Mouse (Mus musculus): ENCODE results near the gene Dnajb12. TPM values are rescaled to one million over a fixed set of nuclear protein-coding genes. Genes with fewer than 3 reads are reported as not detected.
A peak's percentile ranks its signal among the peaks of the same experiment; 100 is the strongest.
"Not testable (repeated sequence)": the region's sequence is repeated elsewhere in the genome, so short reads cannot be mapped to it uniquely, and the experiment has no call there.

Dnajb12 gene
- polyA plus RNA-seq, 1 experiment from 2014 or later, result 23.8 TPM

DNA sequence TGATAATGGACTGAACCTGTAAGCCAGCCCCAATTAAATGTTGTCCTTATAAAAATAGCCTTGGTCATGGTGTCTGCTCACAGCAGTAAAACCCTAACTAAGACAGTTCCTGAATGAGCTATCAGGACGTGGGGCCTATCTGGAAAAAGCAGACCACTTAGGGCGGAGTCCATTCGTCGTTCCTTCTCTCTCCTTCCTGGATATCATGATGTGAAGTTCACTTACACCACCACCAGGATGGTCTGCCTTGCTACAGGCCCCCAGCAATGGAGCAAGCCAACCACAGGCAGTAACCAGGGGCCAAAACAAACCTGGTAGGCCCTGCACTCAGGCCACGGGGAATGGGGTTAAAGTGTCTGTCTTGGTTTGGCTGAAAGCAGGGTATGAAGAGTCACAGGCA lies 5.7 kb upstream of the Dnajb12 start:
- H3K36me3 ChIP-seq, result no peaks in the 10 kb centered on the region
- no peak overlapping the region for H3K27ac ChIP-seq
- no peak overlapping the region for H3K9ac ChIP-seq
- H3K9me3 ChIP-seq (replicated peaks), result no peaks in the 10 kb centered on the region
- H3K4me1 ChIP-seq, result peaks cover 1% of the 10 kb centered on the region; the same call in 1 of the 2 replicates
- ATAC-seq (ENCODE audit: low FRiP score), result no peak
- H3K27me3 ChIP-seq, result no peaks in the 10 kb centered on the region
- no peak overlapping the region for H3K4me2 ChIP-seq (replicated peaks)
- 81% methylated on average over 5 of the region's 5 CpGs for WGBS
- H3K4me3 ChIP-seq, result no peak overlapping the region

- Histone ChIP-seq H3K4me3 (no peak overlapping the region), H3K4me2 (replicated peaks) (no peak overlapping the region), H3K9me3 (replicated peaks) (no peaks in the 10 kb centered on the region), H3K27ac (no peak overlapping the region), H3K36me3 (no peaks in the 10 kb centered on the region), H3K27me3 (no peaks in the 10 kb centered on the region), H3K9ac (no peak overlapping the region), H3K4me1 (peaks cover 6% of the 10 kb centered on the region)
- ATAC-seq (ENCODE audit: low FRiP score), result no peak
- 31% methylated on average over 1 of the region's 1 CpGs for WGBS
These were observed 4.0 kb upstream of the Dnajb12 start for GRCm38 (mm10) chr10:59875396-59875795.

DNA sequence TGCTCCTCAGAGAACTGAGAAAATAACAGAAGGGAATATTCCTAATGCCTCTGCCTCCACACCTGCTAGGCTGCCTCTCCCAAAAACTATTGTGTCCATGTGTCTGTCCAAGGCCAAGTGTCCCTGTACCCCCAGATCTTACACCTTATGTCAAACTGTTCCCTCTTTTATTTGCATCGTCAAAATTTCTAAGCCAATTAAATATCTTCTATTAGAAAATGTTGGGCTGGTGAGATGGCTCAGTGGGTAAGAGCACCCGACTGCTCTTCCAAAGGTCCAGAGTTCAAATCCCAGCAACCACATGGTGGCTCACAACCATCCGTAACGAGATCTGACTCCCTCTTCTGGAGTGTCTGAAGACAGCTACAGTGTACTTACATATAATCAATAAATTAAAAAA lies 2.7 kb upstream of the Dnajb12 start:
- peaks cover 14% of the 10 kb centered on the region for H3K4me1 ChIP-seq
- ATAC-seq (ENCODE audit: low FRiP score); H3K4me2 ChIP-seq (replicated peaks); H3K27ac ChIP-seq; H3K36me3 ChIP-seq; H3K9ac ChIP-seq; H3K4me3 ChIP-seq; H3K9me3 ChIP-seq (replicated peaks); H3K27me3 ChIP-seq: not testable (repeated sequence)
- 91% methylated on average over 4 of the region's 4 CpGs for whole genome bisulfite sequencing

DNA sequence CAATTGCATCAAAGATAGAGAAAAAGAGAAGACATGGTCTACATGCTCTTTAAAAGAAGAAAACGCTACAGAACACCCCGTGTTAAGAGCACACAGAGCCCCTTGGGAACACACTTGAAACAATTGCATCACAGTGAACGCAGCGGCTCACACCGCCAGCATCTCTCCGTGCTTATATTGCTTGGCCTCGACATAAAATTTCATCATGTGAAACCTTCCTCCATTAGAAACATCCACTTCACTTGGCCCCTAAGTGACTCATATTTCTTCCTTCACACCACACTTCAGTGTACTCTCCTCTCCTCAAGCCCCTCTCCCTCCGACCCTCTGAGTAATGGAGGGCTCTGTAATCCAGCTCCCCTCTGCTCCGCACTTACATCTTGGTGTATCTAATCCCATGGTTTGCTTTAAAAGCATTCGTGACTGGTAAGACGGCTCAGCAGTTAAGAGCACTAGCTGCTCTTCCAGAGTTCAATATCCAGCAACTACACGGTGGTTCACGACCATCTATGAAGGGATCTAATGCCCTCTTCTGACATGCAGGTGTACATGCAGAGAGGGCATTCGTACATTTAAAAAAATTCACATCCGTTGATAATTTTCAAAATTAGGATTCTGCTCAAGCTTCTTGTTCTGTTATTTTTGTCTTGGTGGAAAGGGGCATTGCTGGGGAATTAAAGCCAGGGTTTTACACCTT lies 1.8 kb upstream of the Dnajb12 start:
- Histone ChIP-seq H3K36me3 (no peaks in the 10 kb centered on the region), H3K27me3 (no peaks in the 10 kb centered on the region), H3K9ac (no peak overlapping the region), H3K9me3 (replicated peaks) (no peaks in the 10 kb centered on the region), H3K4me1 (peaks cover 14% of the 10 kb centered on the region), H3K27ac (no peak overlapping the region), H3K4me2 (replicated peaks) (no peak overlapping the region), H3K4me3 (no peak overlapping the region)
- WGBS, result 80% methylated on average over 15 of the region's 15 CpGs
- no peak for ATAC-seq (ENCODE audit: low FRiP score)

DNA sequence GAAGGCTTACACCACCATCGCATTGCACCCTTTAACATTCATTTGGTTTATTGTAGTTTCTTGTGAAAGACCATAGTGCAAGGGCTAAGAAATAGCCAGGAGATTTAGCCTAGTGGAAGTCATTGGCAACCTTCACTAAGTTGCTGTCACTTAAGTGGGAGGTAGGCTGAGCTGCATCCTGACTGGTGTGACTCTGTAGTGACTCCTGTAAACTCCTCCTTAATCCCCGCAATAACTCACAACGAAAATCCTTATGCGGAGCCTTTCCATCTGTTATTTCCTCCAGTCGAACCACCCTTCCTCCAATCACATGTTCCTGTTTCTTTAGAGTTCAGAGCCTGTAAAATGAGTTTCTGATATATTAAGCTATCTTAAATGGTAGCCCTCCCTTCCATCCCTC lies 533 bp upstream of the Dnajb12 start:
- H3K9me3 ChIP-seq (replicated peaks), result no peaks in the 10 kb centered on the region
- H3K27ac ChIP-seq, result peak overlapping the region; percentile 99
- ATAC-seq (ENCODE audit: low FRiP score), result peak; percentile 2; the same call in 1 of the 2 replicates
- H3K36me3 ChIP-seq, result no peaks in the 10 kb centered on the region
- H3K4me3 ChIP-seq, result peak overlapping the region; percentile 57
- WGBS, result 28% methylated on average over 5 of the region's 5 CpGs
- H3K4me2 ChIP-seq (replicated peaks), result peak overlapping the region; percentile 83
- H3K4me1 ChIP-seq, result peaks cover 16% of the 10 kb centered on the region
- no peaks in the 10 kb centered on the region for H3K27me3 ChIP-seq
- peak overlapping the region; percentile 92; the same call in 1 of the 2 replicates for H3K9ac ChIP-seq

GRCm38 (mm10) chr10:59880029-59880386 lies 652 bp downstream of the Dnajb12 start:
- H3K4me1 ChIP-seq, result peaks cover 16% of the 10 kb centered on the region
- 0 out of 2 replicates have a peak, but pooled peaks cover 6% of the 10 kb centered on the region for H3K36me3 ChIP-seq
- peak overlapping the region; percentile 57 for H3K4me3 ChIP-seq
- H3K4me2 ChIP-seq (replicated peaks), result peak overlapping the region; percentile 83
- peak; percentile 54; the same call in 1 of the 2 replicates for ATAC-seq (ENCODE audit: low FRiP score)
- WGBS, result under 1% methylated on average over 13 of the region's 13 CpGs
- peak overlapping the region; percentile 99 for H3K27ac ChIP-seq
- no peaks in the 10 kb centered on the region for H3K27me3 ChIP-seq
- peak overlapping the region; percentile 92 for H3K9ac ChIP-seq
- H3K9me3 ChIP-seq (replicated peaks), result no peaks in the 10 kb centered on the region

GRCm38 (mm10) chr10:59880837-59881236 lies 1.5 kb downstream of the Dnajb12 start:
- H3K9me3 ChIP-seq (replicated peaks), result no peaks in the 10 kb centered on the region
- peak overlapping the region; percentile 57 for H3K4me3 ChIP-seq
- H3K36me3 ChIP-seq, result 0 out of 2 replicates have a peak, but pooled peaks cover 11% of the 10 kb centered on the region
- no peak for ATAC-seq (ENCODE audit: low FRiP score)
- 92% methylated on average over 7 of the region's 7 CpGs for WGBS
- no peaks in the 10 kb centered on the region for H3K27me3 ChIP-seq
- peak overlapping the region; percentile 83 for H3K4me2 ChIP-seq (replicated peaks)
- peaks cover 16% of the 10 kb centered on the region for H3K4me1 ChIP-seq
- H3K27ac ChIP-seq, result no peak overlapping the region
- no peak overlapping the region for H3K9ac ChIP-seq

DNA sequence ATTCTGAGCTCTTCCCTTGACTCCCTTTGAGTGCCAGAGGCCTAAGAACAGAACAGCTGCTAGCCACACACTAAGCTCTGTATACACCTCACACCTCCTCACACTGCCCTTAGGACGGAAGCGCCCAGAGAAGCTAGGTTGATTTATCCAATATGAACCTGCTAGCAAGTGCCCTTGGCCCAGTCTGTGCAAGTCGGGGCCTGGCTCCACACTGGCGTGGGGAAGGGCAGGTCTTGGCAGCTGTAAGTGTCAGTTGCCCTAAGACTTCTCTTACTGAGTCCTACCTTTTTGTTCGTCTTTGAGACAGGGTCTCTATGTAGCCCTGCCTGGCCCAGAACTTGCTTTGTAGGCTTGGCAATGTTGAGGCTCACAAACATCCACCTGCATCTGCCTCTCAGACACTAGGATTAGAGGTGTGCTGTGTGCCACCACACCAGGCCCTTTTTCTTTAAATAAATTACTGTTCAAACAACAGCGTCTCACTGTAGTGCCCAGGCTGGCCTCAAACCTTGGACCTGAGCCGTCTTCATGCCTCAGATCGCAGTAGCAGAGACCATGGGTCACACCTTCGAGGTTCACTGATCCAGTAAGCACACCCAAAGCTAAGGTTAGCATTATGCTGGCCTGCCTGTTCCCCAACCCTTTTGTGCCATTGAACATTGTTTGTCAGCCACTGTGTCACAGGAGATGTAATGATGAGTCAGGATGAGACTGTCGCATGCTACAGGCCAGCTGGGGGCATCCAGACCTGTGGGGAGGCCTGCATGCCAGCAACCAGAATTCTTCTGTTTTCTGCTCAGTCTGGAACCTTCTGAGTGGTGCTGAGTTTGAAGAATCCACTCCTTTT lies 5.2 kb downstream of the Dnajb12 start:
- no peak overlapping the region for H3K27ac ChIP-seq
- peaks cover 12% of the 10 kb centered on the region for H3K4me1 ChIP-seq
- no peaks in the 10 kb centered on the region for H3K9me3 ChIP-seq (replicated peaks)
- ATAC-seq (ENCODE audit: low FRiP score), result no peak
- H3K27me3 ChIP-seq, result no peaks in the 10 kb centered on the region
- H3K4me2 ChIP-seq (replicated peaks), result no peak overlapping the region
- H3K9ac ChIP-seq, result peak overlapping the region; percentile 35; the same call in 1 of the 2 replicates
- WGBS, result 90% methylated on average over 10 of the region's 10 CpGs
- H3K36me3 ChIP-seq, result 0 out of 2 replicates have a peak, but pooled peaks cover 11% of the 10 kb centered on the region
- no peak overlapping the region for H3K4me3 ChIP-seq

GRCm38 (mm10) chr10:59885174-59886080 lies 6.1 kb downstream of the Dnajb12 start:
- 91% methylated on average over 14 of the region's 14 CpGs for WGBS
- H3K4me2 ChIP-seq (replicated peaks), result no peak overlapping the region
- H3K9me3 ChIP-seq (replicated peaks), result no peaks in the 10 kb centered on the region
- no peak overlapping the region for H3K27ac ChIP-seq
- peaks cover 10% of the 10 kb centered on the region for H3K4me1 ChIP-seq
- no peaks in the 10 kb centered on the region for H3K27me3 ChIP-seq
- ATAC-seq (ENCODE audit: low FRiP score), result no peak
- no peak overlapping the region for H3K4me3 ChIP-seq
- H3K9ac ChIP-seq, result 0 out of 2 replicates have a peak overlapping the region, but pooled peaks have one; percentile 19
- H3K36me3 ChIP-seq, result 0 out of 2 replicates have a peak, but pooled peaks cover 17% of the 10 kb centered on the region

- H3K4me1 ChIP-seq, result peaks cover 3% of the 10 kb centered on the region
- H3K9ac ChIP-seq, result no peak overlapping the region
- no peak overlapping the region for H3K4me2 ChIP-seq (replicated peaks)
- no peak for ATAC-seq (ENCODE audit: low FRiP score)
- 100% methylated on average over 1 of the region's 1 CpGs for WGBS
- H3K4me3 ChIP-seq, result no peak overlapping the region
- H3K9me3 ChIP-seq (replicated peaks), result no peaks in the 10 kb centered on the region
- H3K36me3 ChIP-seq, result peaks cover 23% of the 10 kb centered on the region; the same call in 1 of the 2 replicates
- no peaks in the 10 kb centered on the region for H3K27me3 ChIP-seq
- H3K27ac ChIP-seq, result no peak overlapping the region
These were observed 6.7 kb downstream of the Dnajb12 start for GRCm38 (mm10) chr10:59886081-59886466.

DNA sequence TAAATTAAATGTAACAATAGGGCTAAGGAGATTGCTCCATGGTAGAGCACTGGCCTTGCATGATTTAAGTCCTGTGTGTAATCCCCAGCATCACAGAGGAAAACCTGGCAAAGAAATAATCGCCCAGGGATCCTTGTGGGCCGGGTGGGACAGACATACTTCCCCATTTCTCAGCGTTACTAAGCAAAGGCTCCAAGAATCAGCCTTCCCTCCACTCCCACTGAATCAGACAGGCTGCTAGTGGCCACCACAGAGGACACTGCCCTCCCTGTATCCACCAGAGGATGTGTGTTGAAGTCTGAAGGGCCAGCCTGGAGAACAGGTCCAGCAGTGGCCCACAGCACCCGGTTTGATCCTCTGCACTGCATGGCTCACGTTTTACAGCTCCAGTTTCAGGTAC lies 8.1 kb downstream of the Dnajb12 start:
- Histone ChIP-seq H3K9me3 (replicated peaks) (no peaks in the 10 kb centered on the region), H3K27ac (no peak overlapping the region), H3K4me1 (0 out of 2 replicates have a peak, but pooled peaks cover 2% of the 10 kb centered on the region), H3K27me3 (no peaks in the 10 kb centered on the region), H3K36me3 (peaks cover 35% of the 10 kb centered on the region), H3K4me3 (no peak overlapping the region), H3K9ac (no peak overlapping the region), H3K4me2 (replicated peaks) (no peak overlapping the region)
- 93% methylated on average over 5 of the region's 5 CpGs for WGBS
- ATAC-seq (ENCODE audit: low FRiP score), result no peak
